Mouse (Mus musculus) brain, embryonic 14.5 days (tissue): ENCODE results near the gene Celsr1.

Experiments used
- CTCF ChIP-seq: fragments of 200-500 bp; IDR thresholded peaks from 2 replicates; pipeline ENCODE4 v1.5.1; 2012; ENCODE audit warnings: inconsistent platforms, mild to moderate bottlenecking, moderate library complexity, borderline replicate concordance; ENCODE audit not compliant: insufficient read depth, insufficient read length; ENCODE audit errors: extremely low read depth
- POLR2A ChIP-seq: fragments of 200-500 bp; IDR thresholded peaks from 2 replicates; pipeline ENCODE4 v1.6.1; 2012; ENCODE audit warnings: mild to moderate bottlenecking, inconsistent platforms, borderline replicate concordance; ENCODE audit not compliant: poor library complexity, insufficient read depth, insufficient read length, severe bottlenecking; ENCODE audit errors: extremely low read depth

DNA sequence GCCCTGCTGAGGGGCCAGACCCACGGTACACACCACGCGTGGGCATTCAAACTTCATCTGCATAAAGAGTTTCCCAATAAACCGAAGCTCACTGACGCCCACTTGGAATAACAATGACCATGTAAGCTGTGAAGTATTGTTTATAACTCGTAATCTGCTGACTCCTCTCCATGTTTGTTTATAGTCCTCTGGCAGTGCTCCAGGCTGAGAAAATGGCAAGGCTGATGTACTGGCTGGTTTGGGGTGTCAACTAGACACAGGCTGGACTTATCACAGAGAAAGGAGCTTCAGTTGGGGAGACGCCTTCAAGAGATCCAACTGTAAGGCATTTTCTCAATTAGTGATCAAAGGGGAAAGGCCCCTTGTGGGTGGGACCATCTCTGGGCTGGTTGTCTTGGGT is 18.6 kb downstream of the Celsr1 start:
- TF ChIP-seq CTCF (no peak), POLR2A (no peak)
